Mouse (Mus musculus) lung, embryonic 16.5 days (tissue): ENCODE measurements around the gene Pkp3. TPM values are rescaled to one million over a fixed set of nuclear protein-coding genes. Genes with fewer than 3 reads are reported as not detected.
A peak's percentile ranks its signal among the peaks of the same experiment; 100 is the strongest.
"Not testable (repeated sequence)": the region's sequence is repeated elsewhere in the genome, so short reads cannot be mapped to it uniquely, and the experiment has no call there.

Experiments
- ATAC-seq: fragments of 200-750 bp; cut with Nextera tagmentation; 2 replicates; pipeline ENCODE4 v1.8.0; 2017; ENCODE audit warnings: low read depth, mild to moderate bottlenecking, moderate library complexity
- H3K27ac ChIP-seq: fragments of 300-500 bp; sonication (generic); 2 replicates; pipeline ENCODE4 v1.5.1; 2014; ENCODE audit warnings: mild to moderate bottlenecking, control low read depth, low read length
- H3K27me3 ChIP-seq: fragments of 300-500 bp; sonication (generic); 2 replicates; pipeline ENCODE4 v1.6.1; 2014; ENCODE audit warnings: low read depth, low read length, mixed read lengths; ENCODE audit not compliant: control insufficient read depth, insufficient read depth
- H3K36me3 ChIP-seq: fragments of 300-500 bp; sonication (generic); 2 replicates; pipeline ENCODE4 v1.6.1; 2014; ENCODE audit warnings: low read length; ENCODE audit not compliant: control insufficient read depth, insufficient read depth
- H3K4me1 ChIP-seq: fragments of 300-500 bp; sonication (generic); replicated peaks from 2 replicates; pipeline ENCODE4 v1.6.1; 2014; ENCODE audit warnings: low read length, mixed read lengths; ENCODE audit not compliant: control insufficient read depth, insufficient read depth
- H3K4me2 ChIP-seq: fragments of 300-500 bp; sonication (generic); 2 replicates; pipeline ENCODE4 v1.6.1; 2014; ENCODE audit warnings: low read depth, low read length, control low read depth
- H3K4me3 ChIP-seq: fragments of 300-500 bp; sonication (generic); 2 replicates; pipeline ENCODE4 v1.5.1; 2014; ENCODE audit warnings: mild to moderate bottlenecking, low read length, control low read depth
- H3K9ac ChIP-seq: fragments of 300-500 bp; sonication (generic); 2 replicates; pipeline ENCODE4 v1.6.1; 2014; ENCODE audit warnings: low read length, control low read depth
- H3K9me3 ChIP-seq: fragments of 300-500 bp; sonication (generic); 2 replicates; pipeline ENCODE4 v1.6.1; 2016; ENCODE audit warnings: low read length; ENCODE audit not compliant: control insufficient read depth
- WGBS: fragments of 180-500 bp; shearing (Covaris S2); extraction: QIAGEN DNeasy Blood & Tissue Kit; methylation state at CpG from one replicate; pipeline ENCODE4 v1.1.7; 2014; 5-methylcytosine and 5-hydroxymethylcytosine counted together
- polyA plus RNA-seq: library from polyadenylated mRNA; unstranded; fragments of >200 nt; fragmentation: Nextera tagmentation; extraction: Ambion mirVana; gene quantifications from 2 replicates; pipeline ENCODE4 v1.2.1, GENCODE M21; 2015

Gene Pkp3
- polyA plus RNA-seq = 16.6 and 18.5 TPM in 2 replicates

GRCm38 (mm10) chr7:141077841-141078240 is at the start of gene Pkp3:
Pkp3 (plus strand) TSS chr7:141078218.
- ATAC-seq = no peak
- Histone ChIP-seq H3K4me2 (no peak within 1 kb of the TSS), H3K9ac (no peak within 1 kb of the TSS), H3K36me3 (no peaks in the 10 kb centered on the region), H3K9me3 (no peaks in the 10 kb centered on the region), H3K4me1 (peaks cover 3% of the 10 kb centered on the region; the same call in 1 of the 2 replicates), H3K27me3 (no peaks in the 10 kb centered on the region), H3K27ac (no peak within 1 kb of the TSS), H3K4me3 (no peak within 1 kb of the TSS)
- 85% methylated on average over 15 of the region's 15 CpGs for WGBS

- H3K9ac ChIP-seq = no peak within 1 kb of the TSS
- H3K4me1 ChIP-seq = no peaks in the 10 kb centered on the region; the same call in 1 of the 2 replicates
- no peak within 1 kb of the TSS for H3K4me3 ChIP-seq
- H3K27me3 ChIP-seq = no peaks in the 10 kb centered on the region
- no peaks in the 10 kb centered on the region for H3K9me3 ChIP-seq
- ATAC-seq = no peak
- no peak within 1 kb of the TSS for H3K27ac ChIP-seq
- WGBS = 85% methylated on average over 2 of the region's 2 CpGs
- H3K36me3 ChIP-seq = no peaks in the 10 kb centered on the region
- H3K4me2 ChIP-seq = no peak within 1 kb of the TSS
Measured at GRCm38 (mm10) chr7:141028831-141029230, 49.2 kb upstream of the Pkp3 start, which contains the start of gene Gm17387. Gm17387 (plus strand) TSS chr7:141029131.

- H3K4me1 ChIP-seq = no peaks in the 10 kb centered on the region
- no peaks in the 10 kb centered on the region for H3K27me3 ChIP-seq
- no peak overlapping the region for H3K4me3 ChIP-seq
- no peaks in the 10 kb centered on the region for H3K9me3 ChIP-seq
- no peaks in the 10 kb centered on the region for H3K36me3 ChIP-seq
- no peak overlapping the region for H3K9ac ChIP-seq
- no peak for ATAC-seq
- 68% methylated on average over 3 of the region's 3 CpGs for WGBS
- H3K27ac ChIP-seq = no peak overlapping the region
- H3K4me2 ChIP-seq = no peak overlapping the region
Measured at GRCm38 (mm10) chr7:141030390-141030789, 47.6 kb upstream of the Pkp3 start.

- H3K4me2 ChIP-seq = no peak overlapping the region
- WGBS = 64% methylated on average over 9 of the region's 9 CpGs
- no peak overlapping the region for H3K27ac ChIP-seq
- H3K4me1 ChIP-seq = no peaks in the 10 kb centered on the region
- H3K9me3 ChIP-seq = no peaks in the 10 kb centered on the region
- H3K36me3 ChIP-seq = no peaks in the 10 kb centered on the region
- H3K4me3 ChIP-seq = no peak overlapping the region
- no peak for ATAC-seq
- no peaks in the 10 kb centered on the region for H3K27me3 ChIP-seq
- H3K9ac ChIP-seq = no peak overlapping the region
Measured at GRCm38 (mm10) chr7:141032458-141033167, 45.4 kb upstream of the Pkp3 start.

DNA sequence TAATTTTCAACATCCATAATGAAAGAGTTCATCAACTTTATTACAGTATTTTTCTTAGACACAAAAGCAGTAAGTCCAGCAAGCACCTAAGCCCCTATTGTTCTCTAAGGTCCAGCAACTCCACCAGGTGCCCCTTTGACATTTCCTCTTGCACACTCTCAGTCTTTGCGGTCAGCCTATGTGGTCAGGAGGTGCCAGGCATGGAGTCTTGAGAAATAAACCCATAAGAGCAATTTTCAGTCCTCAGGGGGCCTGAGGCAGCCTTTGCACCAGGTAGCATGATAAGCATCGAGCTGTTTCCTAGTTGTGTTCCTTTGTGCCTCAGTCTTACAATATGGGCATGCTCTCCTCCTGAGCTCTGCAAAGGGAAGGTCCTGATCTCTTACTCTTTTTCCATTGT is 41.4 kb upstream of the Pkp3 start:
- not testable (repeated sequence) for H3K36me3 ChIP-seq, H3K4me1 ChIP-seq, H3K27me3 ChIP-seq, ATAC-seq, H3K9ac ChIP-seq, H3K4me3 ChIP-seq, H3K4me2 ChIP-seq, H3K9me3 ChIP-seq, H3K27ac ChIP-seq
- WGBS = 74% methylated on average over 1 of the region's 2 CpGs

- Histone ChIP-seq H3K27me3 (no peaks in the 10 kb centered on the region), H3K9me3 (no peaks in the 10 kb centered on the region), H3K4me1 (peaks cover 8% of the 10 kb centered on the region), H3K9ac (no peak overlapping the region), H3K4me3 (no peak overlapping the region), H3K36me3 (no peaks in the 10 kb centered on the region), H3K4me2 (no peak overlapping the region), H3K27ac (no peak overlapping the region)
- 55% methylated on average over 20 of the region's 21 CpGs for WGBS
- ATAC-seq = no peak
Measured at GRCm38 (mm10) chr7:141038090-141039032, 39.7 kb upstream of the Pkp3 start.

GRCm38 (mm10) chr7:141039386-141040107 is 38.5 kb upstream of the Pkp3 start:
- Histone ChIP-seq H3K36me3 (no peaks in the 10 kb centered on the region), H3K9me3 (no peaks in the 10 kb centered on the region), H3K4me1 (peaks cover 8% of the 10 kb centered on the region), H3K27ac (no peak overlapping the region), H3K27me3 (no peaks in the 10 kb centered on the region), H3K4me3 (no peak overlapping the region), H3K9ac (no peak overlapping the region), H3K4me2 (no peak overlapping the region)
- 89% methylated on average over 4 of the region's 4 CpGs for WGBS
- no peak for ATAC-seq

GRCm38 (mm10) chr7:141040867-141041606 is 37.0 kb upstream of the Pkp3 start:
- Histone ChIP-seq H3K4me3 (peak overlapping the region; percentile 9; the same call in 1 of the 2 replicates), H3K27ac (peak overlapping the region; percentile 96), H3K9ac (no peak overlapping the region; the same call in 1 of the 2 replicates), H3K36me3 (no peaks in the 10 kb centered on the region), H3K27me3 (no peaks in the 10 kb centered on the region), H3K4me1 (peaks cover 8% of the 10 kb centered on the region), H3K4me2 (peak overlapping the region; percentile 37; the same call in 1 of the 2 replicates), H3K9me3 (no peaks in the 10 kb centered on the region)
- 27% methylated on average over 6 of the region's 9 CpGs for WGBS
- ATAC-seq = peak; percentile 62
